Mouse (Mus musculus) midbrain, embryonic 15.5 days (tissue): ENCODE measurements around the gene Fnip1. TPM values are rescaled to one million over a fixed set of nuclear protein-coding genes. Genes with fewer than 3 reads are reported as not detected.
A peak's percentile ranks its signal among the peaks of the same experiment; 100 is the strongest.
"Not testable (repeated sequence)": the region's sequence is repeated elsewhere in the genome, so short reads cannot be mapped to it uniquely, and the experiment has no call there.

Experiments used
- ATAC-seq: fragments of 200-750 bp; cut with Nextera tagmentation; replicated peaks from 2 replicates; pipeline ENCODE4 v1.8.0; 2017; ENCODE audit warnings: moderate TSS enrichment
- H3K27ac ChIP-seq: fragments of 300-500 bp; sonication (generic); 2 replicates; pipeline ENCODE4 v1.5.1; 2015; ENCODE audit warnings: mild to moderate bottlenecking, inconsistent platforms
- H3K27me3 ChIP-seq: fragments of 300-500 bp; sonication (generic); replicated peaks from 2 replicates; pipeline ENCODE4 v1.6.1; 2015; ENCODE audit warnings: inconsistent platforms
- H3K36me3 ChIP-seq: fragments of 300-500 bp; sonication (generic); replicated peaks from 2 replicates; pipeline ENCODE4 v1.6.1; 2015; ENCODE audit warnings: inconsistent platforms
- H3K4me1 ChIP-seq: fragments of 300-500 bp; sonication (generic); 2 replicates; pipeline ENCODE4 v1.6.1; 2015; ENCODE audit warnings: inconsistent platforms
- H3K4me2 ChIP-seq: fragments of 300-500 bp; sonication (generic); 2 replicates; pipeline ENCODE4 v1.6.1; 2015; ENCODE audit warnings: inconsistent platforms, mild to moderate bottlenecking, moderate library complexity
- H3K4me3 ChIP-seq: fragments of 300-500 bp; sonication (generic); 2 replicates; pipeline ENCODE4 v1.5.1; 2015; ENCODE audit warnings: mild to moderate bottlenecking, inconsistent platforms
- H3K9ac ChIP-seq: fragments of 300-500 bp; sonication (generic); 2 replicates; pipeline ENCODE4 v1.6.1; 2015; ENCODE audit warnings: mild to moderate bottlenecking, inconsistent platforms
- H3K9me3 ChIP-seq: fragments of 300-500 bp; sonication (generic); 2 replicates; pipeline ENCODE4 v1.6.1; 2016; ENCODE audit warnings: inconsistent platforms
- WGBS: fragments of 180-500 bp; shearing (Covaris S2); methylation state at CpG from one replicate; pipeline ENCODE4 v1.1.7; 2015; ENCODE audit warnings: mixed read lengths; 5-methylcytosine and 5-hydroxymethylcytosine counted together
- polyA plus RNA-seq: library from polyadenylated mRNA; unstranded; fragments of >200 nt; fragmentation: Nextera tagmentation; extraction: Ambion mirVana; gene quantifications from 2 replicates; pipeline ENCODE4 v1.2.1, GENCODE M21; 2015

The Fnip1 gene
- polyA plus RNA-seq, 1 experiment from 2014 or later = 11.6 TPM

GRCm38 (mm10) chr11:54427695-54428352 is 10.2 kb upstream of the Fnip1 start:
- no peak overlapping the region for H3K27ac ChIP-seq

GRCm38 (mm10) chr11:54429224-54429623 is 8.8 kb upstream of the Fnip1 start:
- Histone ChIP-seq H3K4me1 (no peaks in the 10 kb centered on the region), H3K27ac (no peak overlapping the region), H3K9ac (no peak overlapping the region), H3K4me2 (no peak overlapping the region), H3K4me3 (no peak overlapping the region), H3K9me3 (no peaks in the 10 kb centered on the region), H3K27me3 (no peaks in the 10 kb centered on the region), H3K36me3 (no peaks in the 10 kb centered on the region)
- WGBS = 84% methylated on average over 2 of the region's 2 CpGs
- no peak for ATAC-seq

More at GRCm38 (mm10) chr11:54427695-54428352, 10.2 kb upstream of the Fnip1 start:
- no peaks in the 10 kb centered on the region for H3K4me1 ChIP-seq
- no peaks in the 10 kb centered on the region for H3K27me3 ChIP-seq
- ATAC-seq = no peak
- H3K36me3 ChIP-seq = no peaks in the 10 kb centered on the region
- H3K4me2 ChIP-seq = no peak overlapping the region
- H3K9ac ChIP-seq = no peak overlapping the region
- no peak overlapping the region for H3K4me3 ChIP-seq
- WGBS = 84% methylated on average over 12 of the region's 12 CpGs
- no peaks in the 10 kb centered on the region for H3K9me3 ChIP-seq

- no peak overlapping the region for H3K4me2 ChIP-seq
- no peaks in the 10 kb centered on the region for H3K36me3 ChIP-seq
- no peak overlapping the region for H3K27ac ChIP-seq
- ATAC-seq = no peak
- no peak overlapping the region for H3K4me3 ChIP-seq
- no peak overlapping the region for H3K9ac ChIP-seq
- 74% methylated on average over 1 of the region's 1 CpGs for WGBS
- H3K4me1 ChIP-seq = peaks cover 21% of the 10 kb centered on the region
- H3K9me3 ChIP-seq = no peaks in the 10 kb centered on the region
- H3K27me3 ChIP-seq = no peaks in the 10 kb centered on the region
Measured at GRCm38 (mm10) chr11:54435797-54436196, 2.2 kb upstream of the Fnip1 start.

- WGBS = 62% methylated on average over 8 of the region's 8 CpGs
- Histone ChIP-seq H3K4me2 (peak overlapping the region; percentile 69), H3K4me1 (peaks cover 26% of the 10 kb centered on the region), H3K4me3 (peak overlapping the region; percentile 94), H3K36me3 (no peaks in the 10 kb centered on the region), H3K27me3 (no peaks in the 10 kb centered on the region), H3K9me3 (no peaks in the 10 kb centered on the region), H3K9ac (peak overlapping the region; percentile 47), H3K27ac (peak overlapping the region; percentile 83)
- no peak for ATAC-seq
Measured at GRCm38 (mm10) chr11:54437310-54437822, 633 bp upstream of the Fnip1 start.

- WGBS = 0% methylated on average over 47 of the region's 47 CpGs
- H3K4me1 ChIP-seq = peaks cover 26% of the 10 kb centered on the region
- H3K4me2 ChIP-seq = peak overlapping the region; percentile 69
- peak overlapping the region; percentile 78 for H3K9ac ChIP-seq
- H3K9me3 ChIP-seq = no peaks in the 10 kb centered on the region
- H3K4me3 ChIP-seq = peak overlapping the region; percentile 94
- ATAC-seq = peak; percentile 71; the same call in 1 of the 2 replicates
- H3K36me3 ChIP-seq = no peaks in the 10 kb centered on the region
- H3K27ac ChIP-seq = peak overlapping the region; percentile 83
- no peaks in the 10 kb centered on the region for H3K27me3 ChIP-seq
Measured at GRCm38 (mm10) chr11:54438366-54438781, 375 bp downstream of the Fnip1 start.

- H3K4me3 ChIP-seq = peak overlapping the region; percentile 94
- no peak for ATAC-seq
- peaks cover 26% of the 10 kb centered on the region for H3K4me1 ChIP-seq
- H3K27ac ChIP-seq = no peak overlapping the region
- H3K9ac ChIP-seq = peak overlapping the region; percentile 78; the same call in 1 of the 2 replicates
- H3K36me3 ChIP-seq = no peaks in the 10 kb centered on the region
- H3K4me2 ChIP-seq = peak overlapping the region; percentile 69
- H3K27me3 ChIP-seq = no peaks in the 10 kb centered on the region
- H3K9me3 ChIP-seq = no peaks in the 10 kb centered on the region
- WGBS = 44% methylated on average over 11 of the region's 11 CpGs
Measured at GRCm38 (mm10) chr11:54438991-54439690, 1.1 kb downstream of the Fnip1 start.

- no peak overlapping the region for H3K9ac ChIP-seq
- 66% methylated on average over 3 of the region's 3 CpGs for WGBS
Measured at GRCm38 (mm10) chr11:54439691-54440029, 1.7 kb downstream of the Fnip1 start.

GRCm38 (mm10) chr11:54450757-54451156 is 12.8 kb downstream of the Fnip1 start:
- H3K4me3 ChIP-seq, H3K4me2 ChIP-seq, H3K36me3 ChIP-seq, H3K4me1 ChIP-seq, H3K27ac ChIP-seq, H3K27me3 ChIP-seq, H3K9ac ChIP-seq, ATAC-seq, H3K9me3 ChIP-seq: not testable (repeated sequence)
- 89% methylated on average over 3 of the region's 3 CpGs for WGBS

More at GRCm38 (mm10) chr11:54439691-54440029, 1.7 kb downstream of the Fnip1 start:
- Histone ChIP-seq H3K36me3 (no peaks in the 10 kb centered on the region), H3K9me3 (no peaks in the 10 kb centered on the region), H3K4me2 (peak overlapping the region; percentile 69), H3K4me1 (peaks cover 26% of the 10 kb centered on the region), H3K4me3 (peak overlapping the region; percentile 94), H3K27me3 (no peaks in the 10 kb centered on the region), H3K27ac (no peak overlapping the region)
- ATAC-seq = no peak

- H3K9ac ChIP-seq = no peak overlapping the region
- H3K4me3 ChIP-seq = no peak overlapping the region
- 95% methylated on average over 1 of the region's 1 CpGs for WGBS
- H3K36me3 ChIP-seq = no peaks in the 10 kb centered on the region
- no peaks in the 10 kb centered on the region for H3K9me3 ChIP-seq
- no peaks in the 10 kb centered on the region for H3K4me1 ChIP-seq
- no peaks in the 10 kb centered on the region for H3K27me3 ChIP-seq
- ATAC-seq = no peak
- H3K27ac ChIP-seq = no peak overlapping the region
- H3K4me2 ChIP-seq = no peak overlapping the region
Measured at GRCm38 (mm10) chr11:54454516-54454915, 16.5 kb downstream of the Fnip1 start.

- WGBS = 76% methylated on average over 2 of the region's 2 CpGs
- no peak overlapping the region for H3K4me3 ChIP-seq
- H3K9me3 ChIP-seq = no peaks in the 10 kb centered on the region
- H3K4me2 ChIP-seq = no peak overlapping the region
- no peak overlapping the region for H3K9ac ChIP-seq
- no peak for ATAC-seq
- H3K27ac ChIP-seq = no peak overlapping the region
- no peaks in the 10 kb centered on the region for H3K4me1 ChIP-seq
- H3K36me3 ChIP-seq = no peaks in the 10 kb centered on the region
- no peaks in the 10 kb centered on the region for H3K27me3 ChIP-seq
Measured at GRCm38 (mm10) chr11:54456875-54457274, 18.9 kb downstream of the Fnip1 start.

GRCm38 (mm10) chr11:54458168-54458567 is 20.2 kb downstream of the Fnip1 start:
- no peak for ATAC-seq
- no peaks in the 10 kb centered on the region for H3K27me3 ChIP-seq
- no peaks in the 10 kb centered on the region for H3K36me3 ChIP-seq
- H3K4me2 ChIP-seq = no peak overlapping the region
- no peaks in the 10 kb centered on the region for H3K4me1 ChIP-seq
- no peaks in the 10 kb centered on the region for H3K9me3 ChIP-seq
- no peak overlapping the region for H3K27ac ChIP-seq
- 94% methylated on average over 1 of the region's 1 CpGs for WGBS
- no peak overlapping the region for H3K9ac ChIP-seq
- H3K4me3 ChIP-seq = no peak overlapping the region

GRCm38 (mm10) chr11:54464557-54465244 is 26.7 kb downstream of the Fnip1 start:
- H3K36me3 ChIP-seq = no peaks in the 10 kb centered on the region
- ATAC-seq = no peak
- WGBS = 78% methylated on average over 3 of the region's 3 CpGs

More at GRCm38 (mm10) chr11:54464557-54465244, 26.7 kb downstream of the Fnip1 start:
- no peaks in the 10 kb centered on the region for H3K9me3 ChIP-seq
- no peak overlapping the region for H3K9ac ChIP-seq
- H3K4me3 ChIP-seq = no peak overlapping the region
- no peaks in the 10 kb centered on the region for H3K4me1 ChIP-seq
- H3K27me3 ChIP-seq = no peaks in the 10 kb centered on the region
- H3K4me2 ChIP-seq = no peak overlapping the region
- H3K27ac ChIP-seq = no peak overlapping the region
